Mouse (Mus musculus): Measurements from ENCODE around the gene Paqr4. TPM values are rescaled to one million over a fixed set of nuclear protein-coding genes. Genes with fewer than 3 reads are reported as not detected.
"Not testable (repeated sequence)": the region's sequence is repeated elsewhere in the genome, so short reads cannot be mapped to it uniquely, and the experiment has no call there.

The Paqr4 gene
- 10 to 100 TPM; 13.8 to 14.6 TPM for total RNA-seq (2021)
- long read RNA-seq, experiment 1, transcript Paqr4-201 (3 exons, 2,575 nt) = major isoform, 28 of 33 reads
- long read RNA-seq, experiment 1, partial matches to known transcripts = 0 of 33 reads
- long read RNA-seq, experiment 1, other reads (novel, unspliced or antisense) = 5 of 33 reads
- long read RNA-seq, experiment 2, transcript Paqr4-201 (3 exons, 2,575 nt) = major isoform, 19 of 22 reads
- long read RNA-seq, experiment 2, partial matches to known transcripts = 0 of 22 reads
- long read RNA-seq, experiment 2, other reads (novel, unspliced or antisense) = 3 of 22 reads

GRCm38 (mm10) chr17:23740598-23741021, at the start of gene Paqr4:
TSS of gene Paqr4 (minus strand) at chr17:23740867.
- DNase-seq (ENCODE audit: low spot score in 2 of 2) = no peak

GRCm38 (mm10) chr17:23789749-23790268, 49.1 kb upstream of the Paqr4 start:
- no peak for DNase-seq (ENCODE audit: low spot score in 2 of 2)

DNA sequence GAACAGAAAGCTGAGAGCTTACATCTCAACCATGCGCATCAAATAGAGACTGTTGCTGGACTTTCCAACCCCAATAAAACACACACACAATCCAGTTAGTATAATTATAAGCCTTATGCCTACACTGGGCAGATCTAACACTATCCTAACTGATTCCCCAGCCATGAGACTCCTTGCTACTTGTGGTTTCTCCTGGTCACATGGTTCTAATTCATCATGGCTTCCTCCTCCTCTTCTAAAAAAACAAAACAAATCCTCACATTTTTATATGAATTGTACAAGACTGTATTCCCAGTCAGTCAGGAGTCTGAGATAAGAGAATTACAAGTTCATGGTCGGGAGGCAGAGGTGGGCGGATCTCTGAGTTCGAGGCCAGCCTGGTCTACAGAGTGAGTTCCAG, 48.3 kb upstream of the Paqr4 start:
- no peak for DNase-seq (ENCODE audit: low spot score in 2 of 2)

DNA sequence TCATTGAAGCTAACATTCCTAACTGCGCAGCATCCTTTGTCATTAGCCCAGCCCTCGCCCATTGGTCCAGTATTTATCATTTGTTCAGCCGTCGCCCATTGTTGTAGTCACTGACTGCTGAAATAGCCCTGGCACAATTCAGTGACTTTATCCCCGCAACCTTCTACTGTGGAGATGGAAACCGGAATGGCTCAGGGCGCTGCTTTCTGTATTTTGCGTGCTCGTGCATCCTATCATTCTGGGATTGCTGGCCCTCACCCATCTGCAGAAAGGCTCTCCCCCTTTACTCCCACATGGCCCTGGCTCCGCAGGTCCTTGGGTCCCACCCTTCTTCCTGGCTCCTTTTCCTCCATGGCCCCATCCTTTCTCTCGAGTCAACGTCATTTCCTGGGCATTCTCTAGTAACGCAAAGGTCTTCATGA, 45.9 kb upstream of the Paqr4 start:
- no peak for DNase-seq (ENCODE audit: low spot score in 2 of 2)

- peak; percentile 25 to 47 for DNase-seq (ENCODE audit: low spot score in 2 of 2)
These were observed 45.1 kb upstream of the Paqr4 start, which contains the start of gene Flywch2 for GRCm38 (mm10) chr17:23785561-23786471. TSS of gene Flywch2 (minus strand) at chr17:23786081.

DNA sequence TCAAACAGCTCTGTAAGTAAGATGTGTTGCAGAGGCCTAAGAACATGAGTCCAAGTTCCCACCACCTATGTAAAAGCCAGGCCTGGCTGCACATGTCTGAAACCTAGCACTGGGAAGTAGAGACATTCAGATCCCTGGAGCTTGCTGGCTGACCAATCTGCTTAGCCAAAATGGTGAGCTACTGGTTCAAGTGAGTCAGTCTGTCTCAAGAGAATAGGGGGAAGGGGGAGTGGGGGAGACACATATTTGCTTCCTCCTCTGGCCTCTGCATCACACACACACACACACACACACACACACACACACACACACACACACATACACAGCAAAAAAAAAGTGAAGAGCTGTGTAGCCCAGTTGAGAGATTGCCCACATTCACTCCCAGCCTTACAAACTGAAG, 42.7 kb upstream of the Paqr4 start:
- DNase-seq (ENCODE audit: low spot score in 2 of 2) = no peak

DNA sequence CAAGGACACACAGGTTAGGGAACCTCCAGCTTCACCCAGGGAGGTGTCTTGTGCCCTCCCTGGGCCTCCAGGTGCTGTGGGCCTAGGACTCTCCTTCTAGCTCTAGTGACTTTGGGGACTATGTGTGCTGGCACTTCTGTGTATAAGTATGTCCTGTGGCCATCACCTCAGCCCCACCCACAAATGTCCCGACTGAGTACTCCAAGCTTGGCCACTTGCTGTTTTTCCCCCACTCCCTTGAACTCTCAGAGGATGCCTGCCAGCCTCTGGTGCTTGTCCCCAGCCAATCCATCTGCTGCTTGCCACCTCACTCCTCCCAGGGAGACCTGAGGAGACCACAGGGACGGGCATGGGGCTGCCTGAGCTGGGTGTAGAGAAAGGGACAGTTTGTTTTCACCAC, 37.8 kb upstream of the Paqr4 start:
- no peak for DNase-seq (ENCODE audit: low spot score in 2 of 2)

DNA sequence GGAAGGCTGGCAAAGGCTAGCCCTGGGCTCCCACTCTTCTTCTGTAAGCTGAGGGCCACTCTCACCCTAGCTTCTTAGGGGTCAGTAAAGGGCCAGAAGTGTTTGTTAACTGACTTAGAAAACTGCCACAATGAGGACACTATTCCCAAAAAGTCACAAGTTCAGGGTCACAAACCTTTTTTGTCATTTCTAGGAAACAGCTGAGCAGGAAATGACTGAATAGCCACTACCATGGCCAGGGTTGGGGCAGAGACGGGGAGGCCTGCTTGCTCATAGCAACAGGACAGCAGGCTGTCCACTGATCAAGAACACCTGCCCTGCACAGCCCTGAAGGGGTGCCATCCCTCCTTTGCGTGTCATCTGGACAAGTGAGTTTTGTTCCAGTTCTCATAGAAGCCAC, 36.5 kb upstream of the Paqr4 start:
- no peak for DNase-seq (ENCODE audit: low spot score in 2 of 2)

- DNase-seq (ENCODE audit: low spot score in 2 of 2) = no peak
These were observed 35.5 kb upstream of the Paqr4 start for GRCm38 (mm10) chr17:23776216-23776615.

DNA sequence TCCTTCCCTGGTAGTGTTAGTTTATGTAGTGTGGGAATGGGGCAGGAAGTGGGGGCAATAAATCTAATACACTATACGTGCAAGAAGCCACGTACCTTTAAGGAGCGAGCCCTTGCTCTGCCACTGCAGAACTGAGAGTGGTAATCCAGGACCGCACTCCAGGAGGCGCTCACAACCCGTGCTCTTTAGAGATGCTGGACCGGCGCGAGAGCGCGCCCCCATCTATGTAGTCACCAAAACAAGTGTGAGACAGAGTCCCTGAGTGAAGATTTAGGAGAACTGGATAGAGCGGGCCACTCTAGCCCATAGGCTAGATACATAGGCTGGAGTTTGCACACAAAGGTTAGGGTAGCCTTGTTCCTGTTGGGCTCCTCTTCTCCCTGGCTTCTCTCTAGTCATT, 33.4 kb upstream of the Paqr4 start:
- DNase-seq (ENCODE audit: low spot score in 2 of 2) = peak; percentile 62 to 76

- no peak for DNase-seq (ENCODE audit: low spot score in 2 of 2)
These were observed 33.0 kb upstream of the Paqr4 start for GRCm38 (mm10) chr17:23773676-23774075.

DNA sequence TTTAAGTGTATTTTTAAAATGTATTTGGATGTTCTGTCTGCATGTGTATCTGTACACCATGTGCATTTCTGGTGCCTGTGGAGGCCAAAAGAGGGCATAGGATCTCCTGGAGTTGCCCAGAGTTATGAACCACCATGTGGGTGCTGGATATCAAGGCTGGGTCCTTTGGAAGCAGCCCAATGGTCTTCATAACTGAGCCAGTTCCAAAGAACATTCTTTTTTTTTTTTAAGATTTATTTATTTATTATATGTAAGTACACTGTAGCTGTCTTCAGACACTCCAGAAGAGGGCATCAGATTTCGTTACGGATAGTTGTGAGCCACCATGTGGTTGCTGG, 31.5 kb upstream of the Paqr4 start:
- not testable (repeated sequence) for DNase-seq (ENCODE audit: low spot score in 2 of 2)

- peak; percentile 91 to 95 for DNase-seq (ENCODE audit: low spot score in 2 of 2)
These were observed 30.9 kb upstream of the Paqr4 start, which contains the start of gene Flywch1 for GRCm38 (mm10) chr17:23771284-23772218. TSS of gene Flywch1 (minus strand) at chr17:23771602.

DNA sequence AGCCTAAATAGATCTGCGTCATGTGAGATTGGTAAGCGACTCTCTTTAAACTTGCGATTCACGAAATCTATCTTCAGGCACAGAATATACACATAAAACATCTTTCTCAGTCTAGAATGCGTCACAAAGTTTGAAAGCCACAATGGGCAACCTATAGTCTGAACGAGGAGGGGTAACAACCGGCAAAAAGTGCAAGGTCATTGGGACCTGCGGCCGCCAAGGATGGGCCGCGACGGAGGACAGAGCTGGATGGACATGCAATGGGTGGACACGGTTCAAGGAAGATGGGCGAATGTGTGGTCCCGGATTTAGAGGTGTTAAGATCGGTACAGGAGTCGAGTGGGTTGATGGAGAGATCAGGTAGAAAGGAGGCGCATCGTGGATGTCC, 30.2 kb upstream of the Paqr4 start:
- DNase-seq (ENCODE audit: low spot score in 2 of 2) = no peak

DNA sequence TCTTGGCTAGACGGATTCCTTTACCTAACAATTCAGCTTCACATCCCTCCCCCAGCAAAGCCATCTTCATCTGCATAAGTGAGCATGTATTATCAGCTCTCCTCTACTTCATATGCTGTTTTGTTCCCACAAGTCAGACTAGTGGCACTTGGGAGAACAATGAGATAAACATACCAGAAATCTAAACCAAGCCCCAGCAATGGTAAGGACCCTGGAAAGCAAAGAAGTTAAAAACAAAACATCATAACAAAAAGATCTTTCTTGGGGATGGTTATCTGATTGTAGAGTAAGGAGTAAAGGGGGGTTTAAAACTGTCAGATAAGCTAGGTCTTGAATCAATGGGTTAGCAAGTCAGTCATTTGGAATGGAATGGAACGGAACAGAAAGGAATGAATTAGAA, 29.8 kb upstream of the Paqr4 start:
- no peak for DNase-seq (ENCODE audit: low spot score in 2 of 2)

DNA sequence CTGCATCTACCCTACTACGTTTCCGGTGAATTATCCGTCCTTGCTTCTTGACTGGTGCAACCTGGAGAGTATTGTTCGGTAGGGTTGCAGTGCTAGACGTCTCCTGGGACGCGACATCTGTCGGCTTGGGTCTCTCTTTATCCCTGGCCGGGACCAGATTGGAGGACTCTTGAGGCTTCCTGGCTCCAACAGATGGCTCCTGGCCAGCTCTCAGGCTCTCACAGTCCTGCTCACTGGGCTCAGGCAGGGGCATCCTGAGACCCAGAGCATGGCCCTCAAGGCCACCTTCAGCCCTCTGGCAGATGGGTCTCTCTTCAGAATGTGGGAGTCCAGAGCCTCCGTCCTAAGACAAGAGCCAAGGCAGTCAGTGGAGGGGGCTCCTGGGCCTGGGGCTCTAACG, 22.3 kb upstream of the Paqr4 start:
- no peak for DNase-seq (ENCODE audit: low spot score in 2 of 2)

GRCm38 (mm10) chr17:23761155-23761554, 20.5 kb upstream of the Paqr4 start:
- DNase-seq (ENCODE audit: low spot score in 2 of 2) = no peak

GRCm38 (mm10) chr17:23760231-23760630, 19.6 kb upstream of the Paqr4 start:
- no peak for DNase-seq (ENCODE audit: low spot score in 2 of 2)

GRCm38 (mm10) chr17:23758801-23759200, 18.1 kb upstream of the Paqr4 start:
- DNase-seq (ENCODE audit: low spot score in 2 of 2) = no peak

DNA sequence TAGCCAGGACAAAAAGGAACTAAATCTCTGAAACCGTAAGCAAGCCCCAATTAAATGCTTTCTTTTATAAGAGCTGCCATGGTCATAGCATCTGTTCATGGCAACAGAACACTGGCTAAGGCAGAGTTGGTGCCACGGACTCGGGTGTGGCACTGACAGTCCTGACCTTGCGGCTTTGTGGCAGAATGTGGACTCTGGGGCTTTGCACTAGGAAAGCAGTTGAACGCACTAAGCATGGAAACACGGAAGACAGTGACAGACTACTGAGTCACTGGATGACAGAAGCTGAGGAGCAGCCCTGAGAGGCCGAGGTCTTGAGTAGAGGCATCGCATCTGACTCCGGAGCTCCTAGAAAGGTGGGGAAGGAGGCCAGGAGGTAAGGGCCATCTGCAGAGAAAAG, 16.9 kb upstream of the Paqr4 start:
- no peak for DNase-seq (ENCODE audit: low spot score in 2 of 2)

- DNase-seq (ENCODE audit: low spot score in 2 of 2) = no peak
These were observed 15.0 kb upstream of the Paqr4 start for GRCm38 (mm10) chr17:23755689-23756088.
